Mouse (Mus musculus): Measurements from ENCODE around the gene Nhej1.
A peak's percentile ranks its signal among the peaks of the same experiment; 100 is the strongest.

Gene Nhej1

DNA sequence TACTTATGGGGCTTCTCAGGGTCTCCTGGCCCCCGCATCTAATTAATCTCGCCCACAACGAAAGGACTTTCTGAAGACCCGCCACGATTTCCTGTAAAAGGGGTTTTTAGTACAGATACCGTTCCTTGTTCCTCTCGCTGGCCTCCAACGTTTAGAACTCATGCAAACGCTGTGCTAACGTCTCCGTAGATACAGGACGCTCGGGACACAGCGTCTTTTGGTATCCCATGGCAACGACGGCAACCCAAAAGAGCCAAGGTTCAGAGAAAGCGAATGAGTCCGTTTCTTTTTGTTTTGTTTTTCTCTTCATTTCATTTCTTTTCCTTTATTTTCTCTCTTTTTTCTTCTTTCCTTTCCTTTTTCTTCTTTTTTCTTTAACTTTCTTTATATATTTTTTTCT lies 189.6 kb downstream of the Nhej1 start, which contains the start of gene Cfap65:
TSS of gene Cfap65 (minus strand) at position 198 of the 400 bp plus-strand sequence.
- DNase-seq (ENCODE audit: low spot score in 2 of 2), result peak; percentile 44 to 69

DNA sequence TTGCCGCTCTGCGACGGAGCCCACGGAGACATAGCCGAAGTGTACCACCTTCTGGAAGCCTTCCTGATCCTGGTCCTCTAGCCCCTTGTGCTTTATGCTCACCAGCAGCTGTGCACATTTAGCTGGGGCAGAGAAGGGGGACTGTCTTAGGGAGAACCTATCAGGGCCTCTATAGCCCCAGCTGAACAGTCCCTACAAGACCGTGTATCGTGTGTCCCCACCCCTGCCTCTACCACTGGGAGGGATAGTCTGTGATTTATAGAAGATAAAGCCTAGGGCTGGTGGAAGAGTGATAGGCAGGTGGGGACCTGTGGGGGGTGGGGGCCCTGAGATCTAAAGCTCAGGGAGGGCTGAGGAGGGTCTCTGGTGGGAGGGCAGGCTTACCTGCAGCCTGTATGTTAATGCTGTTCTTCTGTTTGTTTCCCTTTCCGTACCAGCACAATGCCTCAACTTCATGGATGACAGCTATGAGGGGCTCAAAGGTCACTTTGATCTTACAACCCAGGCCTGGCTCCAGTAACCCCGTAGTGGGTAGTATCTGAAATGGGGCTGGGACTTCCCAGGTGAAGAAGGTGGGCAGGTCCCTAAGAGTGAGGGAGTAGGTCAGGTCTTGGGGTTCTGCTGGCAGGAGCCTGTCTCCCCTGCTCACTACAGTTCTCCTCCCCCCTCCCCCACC lies 197.2 kb downstream of the Nhej1 start:
- DNase-seq (ENCODE audit: low spot score in 2 of 2), result no peak

GRCm38 (mm10) chr1:74926721-74927120 lies 198.3 kb downstream of the Nhej1 start:
- DNase-seq (ENCODE audit: low spot score in 2 of 2), result peak in 1 of 2 experiments; percentile 18

DNA sequence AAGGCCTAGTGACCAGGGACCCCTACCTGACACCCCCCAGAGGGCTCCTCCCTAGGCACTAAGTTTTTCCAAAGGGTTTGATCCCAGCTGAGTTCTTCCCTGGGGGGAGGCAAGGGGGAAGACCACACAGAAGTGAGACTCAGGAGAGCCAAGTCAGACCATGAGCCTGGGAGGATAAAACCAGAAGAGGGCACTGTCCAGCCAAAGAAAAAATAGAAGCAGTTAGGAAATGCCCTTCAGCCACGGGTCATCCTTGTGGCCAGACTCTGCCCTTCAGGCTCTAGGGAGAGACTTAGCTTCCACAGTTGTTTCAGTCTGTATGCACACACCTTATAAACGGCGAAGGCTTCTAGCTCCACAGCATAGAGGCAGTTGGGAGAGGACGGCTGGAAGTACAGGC lies 200.5 kb downstream of the Nhej1 start:
- no peak for DNase-seq (ENCODE audit: low spot score in 2 of 2)
